Mouse (Mus musculus): ENCODE measurements around the gene Fscn2. TPM values are rescaled to one million over a fixed set of nuclear protein-coding genes. Genes with fewer than 3 reads are reported as not detected.

Gene Fscn2
- polyA plus RNA-seq, 2 experiments, result not detected

- peaks cover 11 to 25% of the 10 kb centered on the region in 2 experiments for H3K4me1 ChIP-seq (replicated peaks; ENCODE audit: control insufficient read depth in 2 of 2, insufficient read depth in 2 of 2, low read length in 1 of 2)
- H3K9ac ChIP-seq (replicated peaks), result peak overlapping the region; percentile 100
- H3K27me3 ChIP-seq (ENCODE audit: control insufficient read depth, insufficient read depth, low read length), result peaks cover 17% of the 10 kb centered on the region
- no peak for ATAC-seq (ENCODE audit: insufficient read depth)
- H3K36me3 ChIP-seq (replicated peaks; ENCODE audit: control insufficient read depth, insufficient read depth, low read depth), result peaks cover 14% of the 10 kb centered on the region
- TF ChIP-seq CTCF (IDR thresholded peaks at IDR 0.05; ENCODE audit: low read depth), result no peak
- no peak for TF ChIP-seq EP300 (IDR thresholded peaks at IDR 0.05; ENCODE audit: low read depth)
- 8% methylated on average over 10 of the region's 10 CpGs for WGBS (ENCODE audit: insufficient replicate concordance)
- peak overlapping the region; percentile 75 to 99 for H3K4me3 ChIP-seq (ENCODE audit: insufficient read depth in 1 of 2, low read depth in 2 of 2, low read length in 2 of 2)
- DNase-seq (ENCODE audit: low read depth in 3 of 3, low spot score in 3 of 3), result no peak
- peak overlapping the region; percentile 100 for H3K4me2 ChIP-seq (ENCODE audit: low read depth)
- no peaks in the 10 kb centered on the region for H3K9me3 ChIP-seq (ENCODE audit: control insufficient read depth, low read length)
- H3K27ac ChIP-seq, result no peak overlapping the region
Observed at GRCm38 (mm10) chr11:120347301-120347700, 14.0 kb upstream of the Fscn2 start.

- Histone ChIP-seq H3K4me2 (ENCODE audit: low read depth) (peak within 1 kb of the TSS; percentile 100), H3K9me3 (ENCODE audit: control insufficient read depth, low read length) (no peaks in the 10 kb centered on the region), H3K4me1 (replicated peaks; ENCODE audit: control insufficient read depth in 2 of 2, insufficient read depth in 2 of 2, low read length in 1 of 2) (peaks cover 13 to 30% of the 10 kb centered on the region in 2 experiments), H3K27ac (peak within 1 kb of the TSS; percentile 89), H3K36me3 (replicated peaks; ENCODE audit: control insufficient read depth, insufficient read depth, low read depth) (peaks cover 14% of the 10 kb centered on the region), H3K4me3 (ENCODE audit: insufficient read depth in 1 of 2, low read depth in 2 of 2, low read length in 2 of 2) (peak within 1 kb of the TSS; percentile 75 to 99), H3K27me3 (ENCODE audit: control insufficient read depth, insufficient read depth, low read length) (peaks cover 17% of the 10 kb centered on the region), H3K9ac (replicated peaks) (peak within 1 kb of the TSS; percentile 100)
- ATAC-seq (ENCODE audit: insufficient read depth) (peak; percentile 79), DNase-seq (ENCODE audit: low read depth in 3 of 3, low spot score in 3 of 3) (peak; percentile 75 to 81 (median 76))
- WGBS (ENCODE audit: insufficient replicate concordance), result 2% methylated on average over 99 of the region's 103 CpGs
- TF ChIP-seq EP300 (IDR thresholded peaks at IDR 0.05; ENCODE audit: low read depth) (0 out of 2 replicates have a peak, but pooled peaks have one; percentile 6), CTCF (IDR thresholded peaks at IDR 0.05; ENCODE audit: low read depth) (no peak)
Observed at GRCm38 (mm10) chr11:120347791-120348683, 13.3 kb upstream of the Fscn2 start, which contains the start of gene Actg1. Actg1 (minus strand) TSS chr11:120348542.

- Histone ChIP-seq H3K36me3 (replicated peaks; ENCODE audit: control insufficient read depth, insufficient read depth, low read depth) (peaks cover 14% of the 10 kb centered on the region), H3K27ac (peak overlapping the region; percentile 72), H3K27me3 (ENCODE audit: control insufficient read depth, insufficient read depth, low read length) (peaks cover 17% of the 10 kb centered on the region), H3K9ac (replicated peaks) (peak overlapping the region; percentile 100), H3K4me2 (ENCODE audit: low read depth) (peak overlapping the region; percentile 100), H3K9me3 (ENCODE audit: control insufficient read depth, low read length) (no peaks in the 10 kb centered on the region), H3K4me3 (ENCODE audit: insufficient read depth in 1 of 2, low read depth in 2 of 2, low read length in 2 of 2) (peak overlapping the region; percentile 69 to 99), H3K4me1 (replicated peaks; ENCODE audit: control insufficient read depth in 2 of 2, insufficient read depth in 2 of 2, low read length in 1 of 2) (peaks cover 19 to 36% of the 10 kb centered on the region in 2 experiments)
- DNase-seq (ENCODE audit: low read depth in 3 of 3, low spot score in 3 of 3), result no peak
- ATAC-seq (ENCODE audit: insufficient read depth), result peak; percentile 16; the same call in 1 of the 2 replicates
- WGBS (ENCODE audit: insufficient replicate concordance), result under 1% methylated on average over 53 of the region's 53 CpGs
- TF ChIP-seq CTCF (IDR thresholded peaks at IDR 0.05; ENCODE audit: low read depth), result no peak
- no peak for TF ChIP-seq EP300 (IDR thresholded peaks at IDR 0.05; ENCODE audit: low read depth)
Observed at GRCm38 (mm10) chr11:120348684-120349370, 12.5 kb upstream of the Fscn2 start.

GRCm38 (mm10) chr11:120349371-120349985, 11.9 kb upstream of the Fscn2 start:
- H3K4me2 ChIP-seq (ENCODE audit: low read depth), result peak overlapping the region; percentile 100
- H3K4me1 ChIP-seq (replicated peaks; ENCODE audit: control insufficient read depth in 2 of 2, insufficient read depth in 2 of 2, low read length in 1 of 2), result peaks cover 26 to 42% of the 10 kb centered on the region in 2 experiments
- H3K4me3 ChIP-seq (ENCODE audit: insufficient read depth in 1 of 2, low read depth in 2 of 2, low read length in 2 of 2), result peak overlapping the region; percentile 69 to 99
- H3K9ac ChIP-seq (replicated peaks), result peak overlapping the region; percentile 100
- H3K36me3 ChIP-seq (replicated peaks; ENCODE audit: control insufficient read depth, insufficient read depth, low read depth), result peaks cover 14% of the 10 kb centered on the region
- DNase-seq (ENCODE audit: low read depth in 3 of 3, low spot score in 3 of 3) (no peak), ATAC-seq (ENCODE audit: insufficient read depth) (no peak)
- TF ChIP-seq CTCF (IDR thresholded peaks at IDR 0.05; ENCODE audit: low read depth), result no peak
- no peak for TF ChIP-seq EP300 (IDR thresholded peaks at IDR 0.05; ENCODE audit: low read depth)
- peak overlapping the region; percentile 72 for H3K27ac ChIP-seq
- H3K27me3 ChIP-seq (ENCODE audit: control insufficient read depth, insufficient read depth, low read length), result peaks cover 17% of the 10 kb centered on the region
- 3% methylated on average over 16 of the region's 16 CpGs for WGBS (ENCODE audit: insufficient replicate concordance)
- no peaks in the 10 kb centered on the region for H3K9me3 ChIP-seq (ENCODE audit: control insufficient read depth, low read length)

All from liver, embryonic 14.5 days (tissue).